Mouse (Mus musculus) heart, postnatal 0 days (tissue): ENCODE measurements around the gene Pex14. TPM values are rescaled to one million over a fixed set of nuclear protein-coding genes. Genes with fewer than 3 reads are reported as not detected.

Source experiments
- ATAC-seq: fragments of 200-750 bp; cut with Nextera tagmentation; 2 replicates; pipeline ENCODE4 v1.8.0; 2017; ENCODE audit warnings: low read depth, moderate number of reproducible peaks, moderate library complexity; ENCODE audit not compliant: insufficient read depth
- DNase-seq: peaks from one replicate; pipeline ENCODE4 v3.0.0-alpha.2; 2016; ENCODE audit warnings: low spot score
- H3K27ac ChIP-seq: fragments of 300-500 bp; sonication (generic); 2 replicates; pipeline ENCODE4 v1.5.1; 2014; ENCODE audit warnings: low read depth, mild to moderate bottlenecking
- H3K27me3 ChIP-seq: fragments of 300-500 bp; sonication (generic); 2 replicates; pipeline ENCODE4 v1.6.1; 2014; ENCODE audit warnings: low read length, mixed read lengths; ENCODE audit not compliant: control insufficient read depth, insufficient read depth
- H3K36me3 ChIP-seq: fragments of 300-500 bp; sonication (generic); replicated peaks from 2 replicates; pipeline ENCODE4 v1.6.1; 2014; ENCODE audit warnings: low read length, mixed read lengths; ENCODE audit not compliant: control insufficient read depth, insufficient read depth
- H3K4me1 ChIP-seq: fragments of 300-500 bp; sonication (generic); 2 replicates; pipeline ENCODE4 v1.6.1; 2014; ENCODE audit warnings: antibody characterized with exemption; ENCODE audit not compliant: control insufficient read depth, insufficient read depth
- H3K4me2 ChIP-seq: fragments of 300-500 bp; sonication (generic); 2 replicates; pipeline ENCODE4 v1.6.1; 2014; ENCODE audit warnings: low read depth, mild to moderate bottlenecking, low read length, moderate library complexity
- H3K4me3 ChIP-seq: fragments of 300-500 bp; sonication (generic); 2 replicates; pipeline ENCODE4 v1.5.1; 2014; ENCODE audit warnings: low read depth, low read length
- H3K9ac ChIP-seq: fragments of 300-500 bp; sonication (generic); replicated peaks from 2 replicates; pipeline ENCODE4 v1.6.1; 2014; ENCODE audit warnings: low read depth, low read length, mixed read lengths
- H3K9me3 ChIP-seq: fragments of 300-500 bp; sonication (generic); replicated peaks from 2 replicates; pipeline ENCODE4 v1.6.1; 2016; ENCODE audit warnings: low read length; ENCODE audit not compliant: control insufficient read depth
- CTCF ChIP-seq: IDR thresholded peaks from 2 replicates; pipeline ENCODE4 v1.5.1; 2016; ENCODE audit warnings: antibody characterized with exemption, control low read depth, low read depth
- EP300 ChIP-seq: IDR thresholded peaks from 2 replicates; pipeline ENCODE4 v1.6.1; 2016; ENCODE audit warnings: antibody characterized with exemption, low read depth
- WGBS: fragments of 180-500 bp; shearing (Covaris S2); extraction: QIAGEN DNeasy Blood & Tissue Kit; methylation state at CpG from one replicate; pipeline ENCODE4 v1.1.7; 2014; 5-methylcytosine and 5-hydroxymethylcytosine counted together
- polyA plus RNA-seq: library from polyadenylated mRNA; unstranded; fragments of >200 nt; fragmentation: Nextera tagmentation; extraction: Ambion mirVana; gene quantifications from 2 replicates; pipeline ENCODE4 v1.2.1, GENCODE M21; 2015
- total RNA-seq: library from RNA; depleted of rRNA; stranded (reverse); fragments of >200 nt; gene quantifications from 2 replicates; pipeline ENCODE4 v1.2.3, GENCODE M21; 2014; ENCODE audit warnings: low replicate concordance

The Pex14 gene
- total and polyA plus RNA-seq, 2 experiments from 2014 or later: 38.1 to 43.9 TPM

DNA sequence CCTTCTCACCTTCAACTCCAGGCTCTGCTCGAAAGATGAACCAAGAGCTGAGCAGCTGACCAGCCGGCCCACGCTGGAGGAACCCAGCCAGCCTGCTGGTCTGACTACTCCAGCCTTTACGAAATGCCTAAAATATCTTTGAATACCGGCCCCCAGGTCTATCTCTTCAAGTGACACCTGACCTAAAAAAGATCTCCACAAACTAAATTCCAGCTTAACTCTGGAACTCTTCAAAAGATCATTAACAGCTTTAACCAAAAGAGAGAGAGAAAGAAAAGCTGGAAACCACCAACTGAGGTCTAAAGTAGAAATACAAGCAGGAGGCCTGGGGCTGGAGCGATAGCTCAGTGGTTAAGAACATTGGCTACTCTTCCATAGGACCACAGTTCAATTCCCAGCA is 20.0 kb downstream of the Pex14 start:
- ATAC-seq (no peak), DNase-seq (no peak)
- no peak overlapping the region for H3K4me3 ChIP-seq
- no peaks in the 10 kb centered on the region for H3K9me3 ChIP-seq
- H3K36me3 ChIP-seq: peaks cover 9% of the 10 kb centered on the region; the same call in 1 of the 2 replicates
- H3K27ac ChIP-seq: no peak overlapping the region
- no peak overlapping the region for H3K9ac ChIP-seq
- WGBS: 54% methylated on average over 6 of the region's 6 CpGs
- TF ChIP-seq EP300: no peak
- no peak for TF ChIP-seq CTCF
- no peak overlapping the region for H3K4me2 ChIP-seq
- H3K27me3 ChIP-seq: no peaks in the 10 kb centered on the region
- peaks cover 15% of the 10 kb centered on the region; the same call in 1 of the 2 replicates for H3K4me1 ChIP-seq

DNA sequence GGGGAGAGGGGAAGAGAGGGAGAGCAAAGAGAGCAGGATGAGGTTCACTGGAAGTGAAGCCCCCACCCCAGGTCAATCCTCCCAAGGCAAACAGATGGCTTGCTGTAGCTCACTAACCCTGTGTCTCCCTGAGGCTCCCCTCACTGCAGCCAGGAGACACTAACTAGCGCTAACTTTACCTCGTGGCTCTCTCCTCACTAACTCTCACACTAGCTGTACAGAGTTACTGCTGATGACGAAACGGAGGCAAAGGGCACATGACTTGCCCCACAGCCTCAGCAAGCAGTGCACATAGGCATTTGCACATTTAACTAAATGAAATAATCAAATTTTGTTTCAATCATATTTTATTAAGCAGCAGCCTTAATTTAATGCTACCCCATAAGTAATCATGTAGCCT is 21.4 kb downstream of the Pex14 start:
- Histone ChIP-seq H3K4me1 (peaks cover 15% of the 10 kb centered on the region; the same call in 1 of the 2 replicates), H3K27ac (no peak overlapping the region), H3K4me2 (no peak overlapping the region), H3K9me3 (no peaks in the 10 kb centered on the region), H3K27me3 (no peaks in the 10 kb centered on the region), H3K36me3 (peaks cover 12% of the 10 kb centered on the region; the same call in 1 of the 2 replicates), H3K4me3 (no peak overlapping the region), H3K9ac (no peak overlapping the region)
- ATAC-seq: no peak
- no peak for TF ChIP-seq CTCF
- no peak for TF ChIP-seq EP300
- WGBS: 75% methylated on average over 4 of the region's 4 CpGs
- DNase-seq: no peak

DNA sequence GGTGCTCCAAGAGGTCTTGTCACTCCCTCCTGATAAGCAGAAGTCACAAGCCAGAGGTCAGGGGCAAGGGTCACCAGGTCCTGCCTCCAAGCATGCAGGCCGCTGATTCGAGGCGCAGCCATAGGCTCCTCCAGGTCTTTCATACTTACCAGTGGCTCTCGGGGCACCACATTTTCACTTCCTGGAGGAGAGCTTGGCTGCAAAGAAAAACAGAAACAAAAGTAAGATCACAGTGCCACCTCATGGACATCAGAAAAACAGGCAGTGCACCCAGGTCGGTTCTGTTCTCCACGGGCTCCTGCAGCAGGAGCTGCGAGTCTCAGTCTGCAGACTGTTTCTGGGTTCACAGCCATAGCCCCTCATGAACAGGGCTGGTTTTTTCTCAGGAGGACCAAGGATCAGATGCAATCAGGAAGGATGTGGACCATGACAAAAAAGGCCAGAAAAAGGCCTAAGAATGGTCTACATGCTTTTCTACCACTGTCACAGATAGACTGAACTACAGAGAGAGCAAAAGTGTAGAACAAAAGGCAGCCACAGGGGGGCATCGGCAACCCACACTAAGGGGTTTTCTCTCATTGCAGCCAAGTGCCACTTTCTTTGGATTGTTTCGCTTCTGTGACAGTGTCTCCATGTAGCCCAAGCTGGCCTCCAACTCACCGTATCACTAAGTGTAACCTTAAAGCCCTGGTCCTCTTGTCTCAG is 23.7 kb downstream of the Pex14 start:
- Histone ChIP-seq H3K4me3 (no peak overlapping the region), H3K27ac (no peak overlapping the region), H3K9me3 (no peaks in the 10 kb centered on the region), H3K36me3 (peaks cover 19% of the 10 kb centered on the region; the same call in 1 of the 2 replicates), H3K4me2 (no peak overlapping the region), H3K9ac (no peak overlapping the region), H3K27me3 (no peaks in the 10 kb centered on the region), H3K4me1 (peaks cover 2% of the 10 kb centered on the region; the same call in 1 of the 2 replicates)
- WGBS: 27% methylated on average over 10 of the region's 10 CpGs
- TF ChIP-seq EP300 (no peak), CTCF (peak; percentile 68)
- DNase-seq (peak; percentile 86), ATAC-seq (peak; percentile 75)

DNA sequence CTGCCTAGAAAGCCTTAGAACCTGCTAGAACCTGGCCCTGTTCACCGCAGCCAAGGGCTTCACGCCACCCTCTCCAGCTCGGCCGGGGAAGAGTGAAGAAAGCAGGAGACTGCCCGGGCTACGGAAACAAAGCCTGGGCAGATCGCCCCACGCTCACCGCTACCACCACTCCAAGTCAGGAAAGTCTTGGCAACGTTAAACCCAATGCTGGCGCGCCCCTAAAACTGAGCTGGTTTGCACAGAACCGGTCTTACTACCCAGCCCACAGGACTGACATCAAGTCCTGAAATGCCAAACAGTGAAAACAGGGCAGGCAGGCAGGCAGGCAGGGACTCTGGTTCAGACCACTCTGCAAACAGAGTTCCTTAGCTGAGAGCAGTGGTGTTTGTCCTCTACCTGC is 24.6 kb downstream of the Pex14 start:
- H3K9me3 ChIP-seq: no peaks in the 10 kb centered on the region
- DNase-seq (no peak), ATAC-seq (no peak)
- no peak overlapping the region for H3K4me2 ChIP-seq
- H3K27ac ChIP-seq: no peak overlapping the region
- TF ChIP-seq EP300 (no peak), CTCF (no peak)
- peaks cover 11% of the 10 kb centered on the region; the same call in 1 of the 2 replicates for H3K4me1 ChIP-seq
- H3K4me3 ChIP-seq: no peak overlapping the region
- no peak overlapping the region for H3K9ac ChIP-seq
- H3K27me3 ChIP-seq: no peaks in the 10 kb centered on the region
- 95% methylated on average over 13 of the region's 13 CpGs for WGBS
- H3K36me3 ChIP-seq: peaks cover 19% of the 10 kb centered on the region; the same call in 1 of the 2 replicates

DNA sequence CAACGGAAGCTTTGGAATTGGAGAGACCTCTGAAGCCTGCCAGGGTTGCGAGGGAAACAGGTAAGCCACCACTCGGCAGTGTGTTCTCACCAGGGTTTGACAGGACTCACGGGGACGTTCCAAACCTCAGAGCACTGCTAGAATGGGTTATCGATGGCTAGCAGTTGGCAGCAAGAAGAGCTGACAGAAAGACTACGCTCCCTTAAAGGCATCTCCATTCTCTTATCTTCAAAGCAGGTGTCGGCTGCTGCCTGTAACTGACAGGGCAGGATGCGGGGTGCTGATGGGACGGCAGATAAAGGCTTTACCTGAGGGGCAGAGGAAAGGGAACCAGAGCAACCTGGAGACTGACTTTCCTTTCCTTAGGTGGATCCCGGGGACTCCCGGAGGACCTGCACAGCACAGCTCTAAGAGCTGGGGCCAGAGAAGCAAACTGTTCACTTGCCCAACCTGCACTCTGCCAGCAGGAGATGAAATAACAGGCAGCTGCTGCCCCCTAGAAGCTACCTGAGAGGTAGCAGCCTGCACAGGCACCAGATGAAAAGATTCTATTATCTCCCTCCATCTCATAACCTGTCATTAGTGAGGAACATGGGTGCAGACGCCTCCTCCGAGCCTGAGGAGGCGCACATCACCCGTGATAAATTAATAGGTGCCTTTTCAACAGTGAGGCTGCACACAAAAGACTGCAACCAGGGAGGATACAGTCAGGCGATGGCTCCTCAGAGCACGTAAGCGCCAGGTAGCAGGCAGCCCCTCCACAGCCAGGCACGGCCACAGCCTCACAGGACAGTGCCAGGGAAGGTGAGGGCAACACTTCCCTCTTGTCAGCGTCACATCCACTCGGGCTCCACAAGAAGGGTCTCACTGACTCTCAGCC is 32.8 kb downstream of the Pex14 start:
- no peak for DNase-seq
- Histone ChIP-seq H3K27ac (no peak overlapping the region), H3K4me3 (no peak overlapping the region), H3K4me1 (peaks cover 18% of the 10 kb centered on the region; the same call in 1 of the 2 replicates), H3K9ac (no peak overlapping the region), H3K27me3 (no peaks in the 10 kb centered on the region), H3K4me2 (no peak overlapping the region), H3K36me3 (0 out of 2 replicates have a peak, but pooled peaks cover 5% of the 10 kb centered on the region), H3K9me3 (no peaks in the 10 kb centered on the region)
- no peak for ATAC-seq
- 67% methylated on average over 22 of the region's 22 CpGs for WGBS
- TF ChIP-seq CTCF (no peak; the same call in 1 of the 2 replicates), EP300 (no peak)
